Mouse (Mus musculus): ENCODE results near the gene Ccr4. TPM values are rescaled to one million over a fixed set of nuclear protein-coding genes. Genes with fewer than 3 reads are reported as not detected.

The Ccr4 gene
- polyA plus RNA-seq (2014; fragmentation: Nextera tagmentation; extraction: Ambion mirVana) = 0.08 TPM in 2 replicates

GRCm38 (mm10) chr9:114504816-114505215 is at the start of gene Ccr4:
Ccr4 (minus strand) TSS chr9:114504916.
- no peaks in the 10 kb centered on the region for H3K36me3 ChIP-seq (ENCODE audit: control insufficient read depth, insufficient read depth, low read length)
- no peaks in the 10 kb centered on the region for H3K9me3 ChIP-seq (ENCODE audit: control insufficient read depth, low read length)
- WGBS = 90% methylated on average over 9 of the region's 9 CpGs
- H3K4me1 ChIP-seq (replicated peaks; ENCODE audit: control insufficient read depth, insufficient read depth, low read length) = no peaks in the 10 kb centered on the region
- H3K27me3 ChIP-seq (replicated peaks; ENCODE audit: control insufficient read depth, insufficient read depth, low read length) = no peaks in the 10 kb centered on the region
- no peak within 1 kb of the TSS for H3K4me3 ChIP-seq (ENCODE audit: low read depth, low read length)
- no peak within 1 kb of the TSS for H3K4me2 ChIP-seq (ENCODE audit: low read length)
- H3K9ac ChIP-seq (ENCODE audit: low read length) = no peak within 1 kb of the TSS
- no peak within 1 kb of the TSS for H3K27ac ChIP-seq (ENCODE audit: low read depth)
- DNase-seq (ENCODE audit: low spot score) = no peak
- ATAC-seq (replicated peaks; ENCODE audit: low FRiP score, low TSS enrichment, low read depth) = no peak

GRCm38 (mm10) chr9:114553828-114554227 is 49.1 kb upstream of the Ccr4 start:
- H3K27me3 ChIP-seq (replicated peaks; ENCODE audit: control insufficient read depth, insufficient read depth, low read length) = peaks cover 4% of the 10 kb centered on the region; the same call in 1 of the 2 replicates
- H3K36me3 ChIP-seq (ENCODE audit: control insufficient read depth, insufficient read depth, low read length) = no peaks in the 10 kb centered on the region
- DNase-seq (ENCODE audit: low spot score) (no peak), ATAC-seq (replicated peaks; ENCODE audit: low FRiP score, low TSS enrichment, low read depth) (no peak)
- peak overlapping the region; percentile 47; the same call in 1 of the 2 replicates for H3K27ac ChIP-seq (ENCODE audit: low read depth)
- H3K9ac ChIP-seq (ENCODE audit: low read length) = no peak overlapping the region
- H3K4me2 ChIP-seq (ENCODE audit: low read length) = no peak overlapping the region
- no peaks in the 10 kb centered on the region for H3K9me3 ChIP-seq (ENCODE audit: control insufficient read depth, low read length)
- H3K4me1 ChIP-seq (replicated peaks; ENCODE audit: control insufficient read depth, insufficient read depth, low read length) = peaks cover 7% of the 10 kb centered on the region
- H3K4me3 ChIP-seq (ENCODE audit: low read depth, low read length) = no peak overlapping the region

GRCm38 (mm10) chr9:114550033-114550432 is 45.3 kb upstream of the Ccr4 start:
- H3K9ac ChIP-seq (ENCODE audit: low read length) = no peak overlapping the region
- H3K27ac ChIP-seq (ENCODE audit: low read depth) = no peak overlapping the region
- no peaks in the 10 kb centered on the region for H3K27me3 ChIP-seq (replicated peaks; ENCODE audit: control insufficient read depth, insufficient read depth, low read length)
- no peak for ATAC-seq (replicated peaks; ENCODE audit: low FRiP score, low TSS enrichment, low read depth)
- DNase-seq (ENCODE audit: low spot score) = no peak
- H3K4me2 ChIP-seq (ENCODE audit: low read length) = no peak overlapping the region
- no peaks in the 10 kb centered on the region for H3K9me3 ChIP-seq (ENCODE audit: control insufficient read depth, low read length)
- no peak overlapping the region for H3K4me3 ChIP-seq (ENCODE audit: low read depth, low read length)
- H3K4me1 ChIP-seq (replicated peaks; ENCODE audit: control insufficient read depth, insufficient read depth, low read length) = peaks cover 33% of the 10 kb centered on the region
- WGBS = 29% methylated on average over 6 of the region's 6 CpGs
- no peaks in the 10 kb centered on the region for H3K36me3 ChIP-seq (ENCODE audit: control insufficient read depth, insufficient read depth, low read length)

GRCm38 (mm10) chr9:114549117-114549516 is 44.4 kb upstream of the Ccr4 start:
- no peak overlapping the region for H3K4me3 ChIP-seq (ENCODE audit: low read depth, low read length)
- H3K36me3 ChIP-seq (ENCODE audit: control insufficient read depth, insufficient read depth, low read length) = no peaks in the 10 kb centered on the region
- H3K4me1 ChIP-seq (replicated peaks; ENCODE audit: control insufficient read depth, insufficient read depth, low read length) = peaks cover 32% of the 10 kb centered on the region
- H3K4me2 ChIP-seq (ENCODE audit: low read length) = no peak overlapping the region
- no peaks in the 10 kb centered on the region for H3K9me3 ChIP-seq (ENCODE audit: control insufficient read depth, low read length)
- peak; percentile 54 for DNase-seq (ENCODE audit: low spot score)
- H3K9ac ChIP-seq (ENCODE audit: low read length) = no peak overlapping the region
- 30% methylated on average over 5 of the region's 5 CpGs for WGBS
- H3K27me3 ChIP-seq (replicated peaks; ENCODE audit: control insufficient read depth, insufficient read depth, low read length) = no peaks in the 10 kb centered on the region
- H3K27ac ChIP-seq (ENCODE audit: low read depth) = 0 out of 2 replicates have a peak overlapping the region, but pooled peaks have one; percentile 29
- ATAC-seq (replicated peaks; ENCODE audit: low FRiP score, low TSS enrichment, low read depth) = no peak

GRCm38 (mm10) chr9:114548496-114548895 is 43.8 kb upstream of the Ccr4 start:
- Histone ChIP-seq H3K9me3 (ENCODE audit: control insufficient read depth, low read length) (no peaks in the 10 kb centered on the region), H3K9ac (ENCODE audit: low read length) (no peak overlapping the region), H3K4me3 (ENCODE audit: low read depth, low read length) (no peak overlapping the region), H3K36me3 (ENCODE audit: control insufficient read depth, insufficient read depth, low read length) (no peaks in the 10 kb centered on the region), H3K4me1 (replicated peaks; ENCODE audit: control insufficient read depth, insufficient read depth, low read length) (peaks cover 33% of the 10 kb centered on the region), H3K27ac (ENCODE audit: low read depth) (peak overlapping the region; percentile 77), H3K4me2 (ENCODE audit: low read length) (0 out of 2 replicates have a peak overlapping the region, but pooled peaks have one; percentile 11), H3K27me3 (replicated peaks; ENCODE audit: control insufficient read depth, insufficient read depth, low read length) (no peaks in the 10 kb centered on the region)
- WGBS = 32% methylated on average over 4 of the region's 4 CpGs
- DNase-seq (ENCODE audit: low spot score) (peak; percentile 54), ATAC-seq (replicated peaks; ENCODE audit: low FRiP score, low TSS enrichment, low read depth) (no peak)

GRCm38 (mm10) chr9:114547643-114548077 is 42.9 kb upstream of the Ccr4 start:
- no peaks in the 10 kb centered on the region for H3K27me3 ChIP-seq (replicated peaks; ENCODE audit: control insufficient read depth, insufficient read depth, low read length)
- ATAC-seq (replicated peaks; ENCODE audit: low FRiP score, low TSS enrichment, low read depth) (peak; percentile 86), DNase-seq (ENCODE audit: low spot score) (peak; percentile 61)
- no peak overlapping the region for H3K4me3 ChIP-seq (ENCODE audit: low read depth, low read length)
- H3K9ac ChIP-seq (ENCODE audit: low read length) = no peak overlapping the region
- peak overlapping the region; percentile 77 for H3K27ac ChIP-seq (ENCODE audit: low read depth)
- WGBS = 44% methylated on average over 6 of the region's 6 CpGs
- H3K9me3 ChIP-seq (ENCODE audit: control insufficient read depth, low read length) = no peaks in the 10 kb centered on the region
- no peaks in the 10 kb centered on the region for H3K36me3 ChIP-seq (ENCODE audit: control insufficient read depth, insufficient read depth, low read length)
- peaks cover 33% of the 10 kb centered on the region for H3K4me1 ChIP-seq (replicated peaks; ENCODE audit: control insufficient read depth, insufficient read depth, low read length)
- H3K4me2 ChIP-seq (ENCODE audit: low read length) = peak overlapping the region; percentile 39

- 58% methylated on average over 12 of the region's 12 CpGs for WGBS
- Histone ChIP-seq H3K4me1 (replicated peaks; ENCODE audit: control insufficient read depth, insufficient read depth, low read length) (peaks cover 33% of the 10 kb centered on the region), H3K9me3 (ENCODE audit: control insufficient read depth, low read length) (no peaks in the 10 kb centered on the region), H3K27me3 (replicated peaks; ENCODE audit: control insufficient read depth, insufficient read depth, low read length) (no peaks in the 10 kb centered on the region), H3K27ac (ENCODE audit: low read depth) (peak overlapping the region; percentile 77), H3K4me2 (ENCODE audit: low read length) (no peak overlapping the region), H3K4me3 (ENCODE audit: low read depth, low read length) (no peak overlapping the region), H3K9ac (ENCODE audit: low read length) (no peak overlapping the region), H3K36me3 (ENCODE audit: control insufficient read depth, insufficient read depth, low read length) (no peaks in the 10 kb centered on the region)
- no peak for DNase-seq (ENCODE audit: low spot score)
- no peak for ATAC-seq (replicated peaks; ENCODE audit: low FRiP score, low TSS enrichment, low read depth)
Observed at GRCm38 (mm10) chr9:114546765-114547164, 42.0 kb upstream of the Ccr4 start.

- Histone ChIP-seq H3K9me3 (ENCODE audit: control insufficient read depth, low read length) (no peaks in the 10 kb centered on the region), H3K4me3 (ENCODE audit: low read depth, low read length) (no peak overlapping the region), H3K27ac (ENCODE audit: low read depth) (no peak overlapping the region), H3K27me3 (replicated peaks; ENCODE audit: control insufficient read depth, insufficient read depth, low read length) (no peaks in the 10 kb centered on the region), H3K36me3 (ENCODE audit: control insufficient read depth, insufficient read depth, low read length) (no peaks in the 10 kb centered on the region), H3K9ac (ENCODE audit: low read length) (no peak overlapping the region), H3K4me2 (ENCODE audit: low read length) (0 out of 2 replicates have a peak overlapping the region, but pooled peaks have one; percentile 5), H3K4me1 (replicated peaks; ENCODE audit: control insufficient read depth, insufficient read depth, low read length) (peaks cover 33% of the 10 kb centered on the region)
- ATAC-seq (replicated peaks; ENCODE audit: low FRiP score, low TSS enrichment, low read depth) (no peak), DNase-seq (ENCODE audit: low spot score) (no peak)
- WGBS = 33% methylated on average over 9 of the region's 9 CpGs
Observed at GRCm38 (mm10) chr9:114544754-114545393, 40.2 kb upstream of the Ccr4 start.
